In the genomic region with DNA sequence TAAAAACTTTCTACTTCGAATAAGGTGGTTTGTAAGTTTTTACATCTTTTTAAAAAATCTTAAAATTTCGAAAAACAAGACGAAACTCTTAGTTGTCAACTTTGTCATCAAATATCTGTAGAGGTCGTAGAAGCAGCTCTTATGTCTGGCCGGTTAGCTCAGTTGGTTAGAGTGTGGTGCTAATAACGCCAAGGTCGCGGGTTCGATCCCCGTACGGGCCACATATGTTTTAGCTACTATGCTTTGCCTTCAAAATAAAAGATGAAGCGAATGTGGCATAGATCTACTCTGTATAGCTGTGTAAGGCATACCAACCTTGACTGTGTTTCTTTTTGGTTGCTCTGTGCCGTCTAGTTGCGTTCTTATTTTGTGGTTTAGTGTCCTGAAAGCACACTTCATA, we compare ENCODE assay signal across 8 mouse cellular contexts. TPM values are rescaled to one million over a fixed set of nuclear protein-coding genes. Genes with fewer than 3 reads are reported as not detected.
A peak's percentile ranks its signal among the peaks of the same experiment; 100 is the strongest.
DNase-seq lines count a peak whose midpoint lies in the region; ATAC-seq and TF ChIP-seq lines count a peak whose summit lies in the region.
"Not testable (repeated sequence)": the region's sequence is repeated elsewhere in the genome, so short reads cannot be mapped to it uniquely, and the experiment has no call there.

No protein-coding gene starts in this region.

- peak overlapping the region; percentile 75 for H3K4me2 ChIP-seq in forebrain, embryonic 12.5 days
- H3K4me2 ChIP-seq in heart, embryonic 16.5 days (ENCODE audit: low read depth, low read length): peak overlapping the region; percentile 81
- peak overlapping the region; percentile 76 for H3K4me2 ChIP-seq in kidney, embryonic 16.5 days (replicated peaks; ENCODE audit: low read depth, low read length)
- H3K4me2 ChIP-seq in liver, embryonic 13.5 days: peak overlapping the region; percentile 85
- peak overlapping the region; percentile 90 for H3K4me2 ChIP-seq in myocyte (ENCODE audit: low read depth)

- not testable (repeated sequence) for ATAC-seq in forebrain, embryonic 12.5 days (ENCODE audit: low FRiP score); heart, embryonic 16.5 days (replicated peaks; ENCODE audit: extremely low read depth, insufficient read depth, low FRiP score); kidney, embryonic 16.5 days (ENCODE audit: low FRiP score, low TSS enrichment)
- ATAC-seq in liver, embryonic 13.5 days (ENCODE audit: low read depth): peak; percentile 64

- not testable (repeated sequence) for H3K79me2 ChIP-seq in myocyte (ENCODE audit: control insufficient read depth, insufficient read depth)

- not testable (repeated sequence) for H3K36me3 ChIP-seq in forebrain, embryonic 12.5 days (replicated peaks); heart, embryonic 16.5 days (ENCODE audit: control insufficient read depth, insufficient read depth); kidney, embryonic 16.5 days (ENCODE audit: insufficient read depth, low read length); liver, embryonic 13.5 days; myocyte (ENCODE audit: control insufficient read depth, insufficient read depth)

- not testable (repeated sequence) for H3K9me3 ChIP-seq in forebrain, embryonic 12.5 days; heart, embryonic 16.5 days (replicated peaks; ENCODE audit: control insufficient read depth, low read length); kidney, embryonic 16.5 days (ENCODE audit: low read length); liver, embryonic 13.5 days (replicated peaks)

- TF ChIP-seq POLR2A in myocyte (IDR thresholded peaks at IDR 0.05; ENCODE audit: insufficient read length, low read depth): not testable (repeated sequence)

- 6% methylated on average over 14 of the region's 14 CpGs for WGBS in forebrain, embryonic 12.5 days
- WGBS in heart, embryonic 16.5 days: 15% methylated on average over 14 of the region's 14 CpGs
- 15% methylated on average over 14 of the region's 14 CpGs for WGBS in kidney, embryonic 16.5 days
- 3% methylated on average over 14 of the region's 14 CpGs for WGBS in liver, embryonic 13.5 days (ENCODE audit: insufficient replicate concordance)

- peak overlapping the region; percentile 77 for H3ac ChIP-seq in myocyte (ENCODE audit: control insufficient read depth, insufficient read length)

- not testable (repeated sequence) for H3K9ac ChIP-seq in forebrain, embryonic 12.5 days; heart, embryonic 16.5 days (ENCODE audit: low read length); kidney, embryonic 16.5 days (replicated peaks; ENCODE audit: low read length); liver, embryonic 13.5 days

- DNase-seq in ES-CJ7 (ENCODE audit: low read depth, low spot score): peak; percentile 78
- peak; percentile 14 to 16 for DNase-seq in cerebellum, postnatal 25 days
- peak; percentile 58 for DNase-seq in liver, embryonic 13.5 days
- peak; percentile 48 for DNase-seq in thymus, postnatal 4 days

- peaks cover 52% of the 10 kb centered on the region for H3K27me3 ChIP-seq in forebrain, embryonic 12.5 days
- peaks cover 34% of the 10 kb centered on the region for H3K27me3 ChIP-seq in heart, embryonic 16.5 days (ENCODE audit: control insufficient read depth, insufficient read depth, low read length)
- peaks cover 51% of the 10 kb centered on the region for H3K27me3 ChIP-seq in kidney, embryonic 16.5 days (ENCODE audit: insufficient read depth, low read length)
- peaks cover 51% of the 10 kb centered on the region for H3K27me3 ChIP-seq in liver, embryonic 13.5 days
- H3K27me3 ChIP-seq in myocyte (ENCODE audit: control insufficient read depth, insufficient read depth, insufficient read length): peaks cover 13% of the 10 kb centered on the region

- not testable (repeated sequence) for H3K4me3 ChIP-seq in forebrain, embryonic 12.5 days (replicated peaks); kidney, embryonic 16.5 days (ENCODE audit: low read length)
- peak overlapping the region; percentile 54 for H3K4me3 ChIP-seq in heart, embryonic 16.5 days (ENCODE audit: low read length)
- peak overlapping the region; percentile 59 for H3K4me3 ChIP-seq in liver, embryonic 13.5 days (replicated peaks)
- H3K4me3 ChIP-seq in myocyte: peak overlapping the region; percentile 45

- H3K4me1 ChIP-seq in forebrain, embryonic 12.5 days; heart, embryonic 16.5 days (ENCODE audit: control insufficient read depth, insufficient read depth, low read length); kidney, embryonic 16.5 days (ENCODE audit: insufficient read depth, low read length): not testable (repeated sequence)
- peaks cover 28% of the 10 kb centered on the region for H3K4me1 ChIP-seq in liver, embryonic 13.5 days (replicated peaks)

- not testable (repeated sequence) for H3K27ac ChIP-seq in forebrain, embryonic 12.5 days; heart, embryonic 16.5 days (ENCODE audit: low read length); kidney, embryonic 16.5 days (ENCODE audit: low read length); liver, embryonic 13.5 days

RNA-seq across cellular contexts. Expression of a gene that starts 26.8 kb away (rescaled TPM):
- 13.0 and 13.2 TPM in 2 replicates for polyA plus RNA-seq in forebrain, embryonic 12.5 days (2016; fragmentation: Nextera tagmentation; extraction: Ambion mirVana)
- polyA plus RNA-seq in heart, embryonic 16.5 days (2015; fragmentation: Nextera tagmentation; extraction: Ambion mirVana): 9.2 and 9.4 TPM in 2 replicates
- polyA plus RNA-seq in kidney, embryonic 16.5 days (2015; fragmentation: Nextera tagmentation; extraction: Ambion mirVana): 13.7 and 14.6 TPM in 2 replicates
- 8.3 and 9.1 TPM in 2 replicates for polyA plus RNA-seq in liver, embryonic 13.5 days (2015; fragmentation: Nextera tagmentation; extraction: Ambion mirVana)
- polyA plus RNA-seq in myocyte (2012; fragmentation: generic; extraction: Trizol): 7.4 TPM

RNA-seq across cellular contexts. Expression of a gene that starts 27.9 kb away (rescaled TPM):
- 64.1 and 65.6 TPM in 2 replicates for polyA plus RNA-seq in forebrain, embryonic 12.5 days (2016; fragmentation: Nextera tagmentation; extraction: Ambion mirVana)
- 36.5 and 37.8 TPM in 2 replicates for polyA plus RNA-seq in heart, embryonic 16.5 days (2015; fragmentation: Nextera tagmentation; extraction: Ambion mirVana)
- 49.9 and 54.0 TPM in 2 replicates for polyA plus RNA-seq in kidney, embryonic 16.5 days (2015; fragmentation: Nextera tagmentation; extraction: Ambion mirVana)
- polyA plus RNA-seq in liver, embryonic 13.5 days (2015; fragmentation: Nextera tagmentation; extraction: Ambion mirVana): 15.2 and 20.1 TPM in 2 replicates
- polyA plus RNA-seq in myocyte (2012; fragmentation: generic; extraction: Trizol): 4.3 TPM

Comparison
In these comparisons a context has a peak if more than half of its experiments do, and no peak if none do; other contexts are left out.
1. DNase-seq: peak in every context shown above with its lines; median percentile 78 in ES-CJ7; 58 in liver, embryonic 13.5 days; 48 in thymus, postnatal 4 days; 15 in cerebellum, postnatal 25 days.